Mouse (Mus musculus) heart, postnatal 36 days (tissue): ENCODE results near the gene Epha1. TPM values are rescaled to one million over a fixed set of nuclear protein-coding genes. Genes with fewer than 3 reads are reported as not detected.
A peak's percentile ranks its signal among the peaks of the same experiment; 100 is the strongest.

Experiments
- DNase-seq, 2 experiments: peaks; one replicate each; pipeline ENCODE4 v3.0.0; 2021 to 2022
- intact Hi-C: fragments of 180-260 bp; cut with DNase I; formaldehyde crosslinking; loops from one replicate; pipeline ENCODE4 v1.15.1; 2025
- total RNA-seq, 2 experiments: library from RNA; stranded (reverse); gene quantifications; 2 replicates each; pipeline ENCODE4 v1.2.3; 2021

Epha1 gene
- total RNA-seq, 2 experiments from 2014 or later: 0.16 to 0.33 TPM

GRCm38 (mm10) chr6:42330946-42331345, 42.1 kb downstream of the Epha1 start:
- intact Hi-C loops: no loop called here
- no peak for DNase-seq

- DNase-seq: no peak
- intact Hi-C loops: no loop called here
These were observed 42.9 kb downstream of the Epha1 start for GRCm38 (mm10) chr6:42330216-42330615.

- no peak for DNase-seq
- intact Hi-C loops: loop anchor here (5.0 to 10.0 kb wide), 2 partner anchors 254 to 564 kb away; no protein-coding TSS in a partner anchor
These were observed 44.3 kb downstream of the Epha1 start for GRCm38 (mm10) chr6:42328757-42329156.

- intact Hi-C loops: loop anchor here (5.0 to 10.0 kb wide), 2 partner anchors 256 to 562 kb away; no protein-coding TSS in a partner anchor
- no peak for DNase-seq
These were observed 46.6 kb downstream of the Epha1 start for GRCm38 (mm10) chr6:42326509-42326908.

- intact Hi-C loops: loop anchor here (1.0 to 10.0 kb wide), 4 partner anchors 58 to 560 kb away; no protein-coding TSS in a partner anchor
- peak; percentile 85 to 87 for DNase-seq
These were observed 47.8 kb downstream of the Epha1 start for GRCm38 (mm10) chr6:42325268-42325609.

GRCm38 (mm10) chr6:42324482-42325267, 48.4 kb downstream of the Epha1 start, which contains the start of gene Fam131b:
Gene Fam131b (minus strand): TSS chr6:42324643.
- peak; percentile 40 to 57 for DNase-seq
- intact Hi-C loops: loop anchor here (1.0 to 10.0 kb wide), 4 partner anchors 58 to 560 kb away; no protein-coding TSS in a partner anchor

- DNase-seq: peak in 1 of 2 experiments; percentile 24
- intact Hi-C loops: loop anchor here (2.0 to 10.0 kb wide), 2 partner anchors 57 to 559 kb away; no protein-coding TSS in a partner anchor
These were observed 49.0 kb downstream of the Epha1 start for GRCm38 (mm10) chr6:42324067-42324481.

GRCm38 (mm10) chr6:42323371-42324066, 49.5 kb downstream of the Epha1 start:
- intact Hi-C loops: loop anchor here (2.0 to 10.0 kb wide), 2 partner anchors 57 to 559 kb away; no protein-coding TSS in a partner anchor
- DNase-seq: no peak

GRCm38 (mm10) chr6:42318293-42318692, 54.8 kb downstream of the Epha1 start:
- no peak for DNase-seq
- intact Hi-C loops: no loop called here

- no peak for DNase-seq
- intact Hi-C loops: no loop called here
These were observed 62.5 kb downstream of the Epha1 start for GRCm38 (mm10) chr6:42310427-42311053.

- intact Hi-C loops: no loop called here
- no peak for DNase-seq
These were observed 63.2 kb downstream of the Epha1 start for GRCm38 (mm10) chr6:42309816-42310378.

Other genes with a start within 250 kb of the Epha1 start
- not detected for gene Tas2r139, start 232.3 kb downstream of the Epha1 start, total RNA-seq
- not detected for gene Tas2r144, start 157.9 kb downstream of the Epha1 start, total RNA-seq
- gene Gstk1, start 127.3 kb downstream of the Epha1 start, total RNA-seq: 100 to 1,000 TPM; 135 to 146 TPM
- gene Tmem139, start 111.3 kb downstream of the Epha1 start, total RNA-seq: under 1 TPM in 1 of 2 experiments, not detected in 1; 0.25 TPM
- gene Casp2, start 108.3 kb downstream of the Epha1 start, total RNA-seq: 10 to 100 TPM; 10.8 to 11.3 TPM
- gene Clcn1, start 86.6 kb downstream of the Epha1 start, total RNA-seq: 1 to 10 TPM; 4.3 to 5.8 TPM
- gene Fam131b, start 48.6 kb downstream of the Epha1 start, total RNA-seq: under 1 TPM; 0.54 to 0.89 TPM
- gene Zyx, start 23.6 kb downstream of the Epha1 start, total RNA-seq: 10 to 100 TPM; 57.9 to 62.6 TPM
- not detected for gene Tas2r143, start 27.0 kb upstream of the Epha1 start, total RNA-seq
- under 1 TPM in 1 of 2 experiments, not detected in 1; 0.24 TPM for gene Tas2r135, start 32.2 kb upstream of the Epha1 start, total RNA-seq
- gene Tas2r126, start 61.3 kb upstream of the Epha1 start, total RNA-seq: under 1 TPM in 1 of 2 experiments, not detected in 1; 0.30 TPM
- not detected for gene Olfr458, start 91.9 kb upstream of the Epha1 start, total RNA-seq
- gene Olfr457, start 103.1 kb upstream of the Epha1 start, total RNA-seq: not detected
- not detected for gene Olfr456, start 113.9 kb upstream of the Epha1 start, total RNA-seq
- not detected for gene Olfr455, start 174.3 kb upstream of the Epha1 start, total RNA-seq
- gene Tcaf3, start 224.4 kb upstream of the Epha1 start, total RNA-seq: not detected